Mouse (Mus musculus) embryonic fibroblast, embryonic 13.5 days (primary cell): ENCODE data around the gene Plk3.

ENCODE experiments used
- CTCF ChIP-seq: IDR thresholded peaks from 2 replicates; pipeline ENCODE4 v1.5.1; 2011; ENCODE audit warnings: mild to moderate bottlenecking, control low read depth, low read length, moderate library complexity, borderline replicate concordance; ENCODE audit not compliant: insufficient read depth
- POLR2A ChIP-seq: IDR thresholded peaks from 2 replicates; pipeline ENCODE4 v1.6.1; 2011; ENCODE audit warnings: low read depth, mild to moderate bottlenecking, control low read depth, low read length, moderate library complexity

DNA sequence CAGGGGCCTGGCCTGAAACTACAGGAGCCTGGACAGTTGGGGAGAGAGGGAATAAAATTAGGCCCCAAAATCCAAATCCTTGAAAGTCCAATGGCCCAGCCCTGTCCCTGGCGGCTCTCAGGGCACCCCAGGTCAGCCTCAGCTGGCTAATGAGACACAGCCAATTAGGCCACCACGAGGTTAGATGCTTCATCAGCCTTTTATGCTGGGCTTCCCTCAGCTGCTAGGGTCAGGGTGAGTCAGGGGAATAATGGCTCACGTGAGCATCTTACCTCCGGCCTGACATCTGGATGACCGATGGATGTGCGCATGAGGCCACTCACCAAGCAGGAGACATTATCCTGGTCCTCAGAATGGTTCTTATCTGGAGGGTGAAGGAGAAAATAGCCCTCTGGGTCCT, 3.0 kb downstream of the Plk3 start:
- TF ChIP-seq POLR2A (no peak), CTCF (no peak)
